Mouse (Mus musculus) ES-E14 (cell line): Measurements from ENCODE around the gene Gnai2. TPM values are rescaled to one million over a fixed set of nuclear protein-coding genes. Genes with fewer than 3 reads are reported as not detected.
"Not testable (repeated sequence)": the region's sequence is repeated elsewhere in the genome, so short reads cannot be mapped to it uniquely, and the experiment has no call there.

Experiments used
- DNase-seq: peaks from one replicate; pipeline ENCODE4 v3.0.0-alpha.2; 2013; ENCODE audit warnings: low read depth, low spot score
- H3K27ac ChIP-seq: 2 replicates; pipeline ENCODE4 v1.5.1; 2012; ENCODE audit warnings: low read depth, mild to moderate bottlenecking, low read length, moderate library complexity, mixed read lengths; ENCODE audit not compliant: poor library complexity, insufficient read depth, severe bottlenecking
- H3K36me3 ChIP-seq: 2 replicates; pipeline ENCODE4 v1.6.1; 2012; ENCODE audit warnings: mild to moderate bottlenecking, low read length, moderate library complexity, mixed read lengths; ENCODE audit not compliant: control insufficient read depth, poor library complexity, insufficient read depth, severe bottlenecking
- H3K4me1 ChIP-seq, 2 experiments: fragments of 150-350 bp in 1 of 2; sonication (generic) in 1 of 2; 2 replicates each; pipeline ENCODE4 v1.6.1; 2012; ENCODE audit warnings: low read length in 2 of 2, mild to moderate bottlenecking in 1 of 2, mixed read lengths in 1 of 2; ENCODE audit not compliant: control insufficient read depth in 2 of 2, insufficient read depth in 2 of 2, poor library complexity in 1 of 2
- H3K4me3 ChIP-seq, 2 experiments: fragments of 150-350 bp in 1 of 2; sonication (generic) in 1 of 2; 2 replicates each; pipeline ENCODE4 v1.5.1; 2012; ENCODE audit warnings: low read length in 2 of 2, low read depth in 1 of 2, mild to moderate bottlenecking in 1 of 2, mixed read lengths in 1 of 2; ENCODE audit not compliant: insufficient read depth in 1 of 2, poor library complexity in 1 of 2, severe bottlenecking in 1 of 2
- H3K9ac ChIP-seq: 2 replicates; pipeline ENCODE4 v1.6.1; 2012; ENCODE audit warnings: low read depth, mild to moderate bottlenecking, low read length, mixed read lengths; ENCODE audit not compliant: poor library complexity, insufficient read depth, severe bottlenecking
- H3K9me3 ChIP-seq: fragments of 150-350 bp; sonication (generic); 2 replicates; pipeline ENCODE4 v1.6.1; 2012; ENCODE audit warnings: low read depth, mild to moderate bottlenecking, low read length; ENCODE audit not compliant: control insufficient read depth, insufficient read depth
- CHD2 ChIP-seq: IDR thresholded peaks from 2 replicates; pipeline ENCODE4 v1.6.1; 2014; ENCODE audit warnings: mild to moderate bottlenecking, low read depth, low read length, inconsistent platforms
- HCFC1 ChIP-seq: IDR thresholded peaks from 2 replicates; pipeline ENCODE4 v1.6.1; 2012; ENCODE audit warnings: low read length, inconsistent platforms, borderline replicate concordance; ENCODE audit not compliant: insufficient read depth
- MAFK ChIP-seq: IDR thresholded peaks from 2 replicates; pipeline ENCODE4 v1.6.1; 2014; ENCODE audit warnings: mild to moderate bottlenecking, low read depth, low read length, inconsistent platforms; ENCODE audit not compliant: insufficient read depth
- ZC3H11A ChIP-seq: IDR thresholded peaks from 2 replicates; pipeline ENCODE4 v1.6.1; 2012; ENCODE audit warnings: low read depth, mild to moderate bottlenecking, inconsistent platforms, low read length, borderline replicate concordance
- ZNF384 ChIP-seq: IDR thresholded peaks from 2 replicates; pipeline ENCODE4 v1.6.1; 2012; ENCODE audit warnings: low read depth, low read length, inconsistent platforms
- in situ Hi-C, 2 experiments: fragments of 600-800 bp; cut with MboI; formaldehyde crosslinking; loops; one replicate each; pipeline ENCODE4 v1.15.1; 2025; ENCODE audit warnings: low sequenced_read_pairs in 2 of 2, inconsistent platforms in 1 of 2; ENCODE audit not compliant: unreplicated experiment in 2 of 2
- total RNA-seq: library from RNA; depleted of rRNA; stranded (reverse); fragments of 300-350 nt; gene quantifications from 2 replicates; pipeline ENCODE4 v1.2.3, GENCODE M21; 2012

The Gnai2 gene
- total RNA-seq, 1 experiment = 178 TPM

- H3K4me3 ChIP-seq = no peak overlapping the region
- in situ Hi-C loops = no loop called here
Observed at GRCm38 (mm10) chr9:107575579-107576356, 59.4 kb downstream of the Gnai2 start.

GRCm38 (mm10) chr9:107573774-107574173, 61.4 kb downstream of the Gnai2 start:
- H3K9me3 ChIP-seq, H3K4me3 ChIP-seq, H3K9ac ChIP-seq, DNase-seq, in situ Hi-C loops, H3K27ac ChIP-seq: not testable (repeated sequence)
- peaks cover 17% of the 10 kb centered on the region for H3K36me3 ChIP-seq
- peaks cover 0 to 26% of the 10 kb centered on the region in 2 experiments; a peak in 3 of 4 replicates for H3K4me1 ChIP-seq
- TF ChIP-seq ZNF384 = peak; percentile 38; the same call in 1 of the 2 replicates

More at GRCm38 (mm10) chr9:107575579-107576356, 59.4 kb downstream of the Gnai2 start:
- peaks cover 15% of the 10 kb centered on the region for H3K36me3 ChIP-seq
- peaks cover 0 to 18% of the 10 kb centered on the region in 2 experiments; a peak in 2 of 4 replicates for H3K4me1 ChIP-seq
- 0 out of 2 replicates have a peak overlapping the region, but pooled peaks have one; percentile 44 for H3K9ac ChIP-seq
- H3K27ac ChIP-seq = peak overlapping the region; percentile 77
- no peaks in the 10 kb centered on the region for H3K9me3 ChIP-seq
- TF ChIP-seq ZNF384 (no peak), MAFK (no peak), CHD2 (no peak), HCFC1 (no peak), ZC3H11A (no peak)
- DNase-seq = peak; percentile 92

DNA sequence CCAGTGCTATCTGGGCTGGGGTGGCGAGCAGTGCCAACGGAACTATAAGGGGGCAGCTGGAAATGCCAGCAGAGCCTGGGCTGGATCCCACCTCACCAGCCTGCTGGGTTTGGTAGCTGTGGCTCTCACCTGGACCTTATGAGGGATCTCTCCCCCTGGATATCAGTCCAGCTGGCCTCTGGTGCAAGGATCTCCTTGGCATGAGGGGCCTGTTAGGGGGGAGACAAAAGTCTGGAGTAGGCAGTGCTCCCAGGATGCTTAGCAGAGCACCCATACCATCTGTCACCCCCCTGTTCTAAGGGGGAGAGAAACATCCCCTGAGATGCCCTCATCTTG, 62.9 kb downstream of the Gnai2 start:
- in situ Hi-C loops = no loop called here
- H3K4me1 ChIP-seq = peaks cover 0 to 28% of the 10 kb centered on the region in 2 experiments; a peak in 3 of 4 replicates

DNA sequence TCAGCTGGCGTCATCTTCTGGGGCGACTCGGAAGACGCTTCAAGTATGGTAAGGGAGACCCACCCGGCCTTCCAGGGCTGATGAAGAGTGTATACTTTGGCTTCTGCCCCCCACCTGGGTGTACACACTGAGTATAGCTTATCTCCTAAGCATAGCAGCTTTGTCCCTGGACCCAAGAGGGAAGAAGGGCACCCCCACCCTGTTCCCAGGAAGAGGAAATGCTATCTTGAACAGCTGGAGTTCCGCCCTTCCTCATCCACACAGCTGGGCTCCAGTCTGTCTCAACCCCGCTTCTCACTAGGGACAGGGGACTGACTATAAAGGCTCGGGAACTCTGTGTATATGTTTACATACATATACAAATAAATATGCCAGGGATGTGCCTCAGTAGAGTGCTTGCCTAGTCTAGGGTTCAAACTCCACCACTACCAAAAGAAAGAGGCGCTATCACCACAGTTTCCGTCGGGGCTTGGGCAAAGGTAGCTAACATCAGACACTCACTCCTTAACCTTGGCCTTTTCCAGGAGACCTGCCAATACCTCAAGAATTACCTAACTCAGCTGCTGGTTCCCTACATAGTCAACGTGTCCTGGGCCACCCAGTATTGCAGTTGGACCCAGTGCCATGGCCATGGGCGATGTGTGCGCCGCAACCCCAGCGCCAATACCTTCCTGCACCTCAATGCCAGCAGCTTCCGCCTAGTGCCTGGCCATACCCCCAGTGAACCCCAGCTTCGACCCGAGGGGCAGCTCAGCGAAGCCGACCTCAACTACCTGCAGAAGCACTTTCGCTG, 63.4 kb downstream of the Gnai2 start:
- H3K4me1 ChIP-seq = peaks cover 0 to 28% of the 10 kb centered on the region in 2 experiments; a peak in 3 of 4 replicates
- TF ChIP-seq ZC3H11A (no peak), CHD2 (no peak), HCFC1 (no peak), ZNF384 (no peak), MAFK (no peak)
- in situ Hi-C loops = no loop called here
- H3K4me3 ChIP-seq = no peak overlapping the region
- H3K9ac ChIP-seq = no peak overlapping the region
- no peak overlapping the region for H3K27ac ChIP-seq
- no peaks in the 10 kb centered on the region for H3K9me3 ChIP-seq
- no peak for DNase-seq
- H3K36me3 ChIP-seq = peaks cover 17% of the 10 kb centered on the region

More for the DNA sequence above, 62.9 kb downstream of the Gnai2 start:
- no peak for DNase-seq
- peaks cover 17% of the 10 kb centered on the region for H3K36me3 ChIP-seq
- no peak overlapping the region for H3K9ac ChIP-seq
- no peak for TF ChIP-seq MAFK
- TF ChIP-seq ZC3H11A = no peak
- no peak overlapping the region for H3K4me3 ChIP-seq
- H3K9me3 ChIP-seq = no peaks in the 10 kb centered on the region
- no peak overlapping the region for H3K27ac ChIP-seq
